Mouse (Mus musculus): ENCODE measurements around the gene Kcnip3. TPM values are rescaled to one million over a fixed set of nuclear protein-coding genes. Genes with fewer than 3 reads are reported as not detected.

Kcnip3 gene
- polyA plus RNA-seq, 1 experiment from 2014 or later = 2.2 TPM

DNA sequence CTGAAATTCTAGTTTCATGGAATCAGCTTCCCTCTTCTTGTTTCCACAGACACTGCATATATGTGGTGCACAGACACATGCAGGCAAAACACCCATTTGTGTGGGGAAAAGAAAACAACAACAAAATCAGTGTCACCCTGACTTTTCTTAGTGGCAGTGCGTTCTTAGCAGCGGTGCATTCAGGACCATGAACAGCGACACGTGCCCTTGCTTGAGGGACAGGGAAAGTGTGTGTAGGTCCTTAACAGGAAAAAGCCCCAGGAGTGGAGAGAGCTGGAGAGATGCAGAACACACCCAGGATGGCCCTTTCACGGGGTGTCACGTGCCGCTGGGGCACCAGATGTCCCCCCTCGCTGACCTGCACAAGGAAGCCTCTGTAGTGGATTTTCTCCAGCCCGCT lies 10.5 kb upstream of the Kcnip3 start:
- Histone ChIP-seq H3K9me3 (no peaks in the 10 kb centered on the region), H3K27ac (no peak overlapping the region), H3K36me3 (no peaks in the 10 kb centered on the region), H3K4me3 (no peak overlapping the region), H3K9ac (no peak overlapping the region), H3K4me2 (replicated peaks) (no peak overlapping the region), H3K27me3 (0 out of 2 replicates have a peak, but pooled peaks cover 6% of the 10 kb centered on the region), H3K4me1 (no peaks in the 10 kb centered on the region)
- WGBS = 12% methylated on average over 9 of the region's 9 CpGs
- ATAC-seq (ENCODE audit: insufficient number of reproducible peaks, insufficient read depth, low FRiP score, low TSS enrichment) = no peak

- Histone ChIP-seq H3K9ac (no peak overlapping the region), H3K4me2 (replicated peaks) (no peak overlapping the region), H3K36me3 (no peaks in the 10 kb centered on the region), H3K4me3 (no peak overlapping the region), H3K27me3 (0 out of 2 replicates have a peak, but pooled peaks cover under 1% of the 10 kb centered on the region), H3K9me3 (no peaks in the 10 kb centered on the region), H3K27ac (no peak overlapping the region), H3K4me1 (no peaks in the 10 kb centered on the region)
- 94% methylated on average over 2 of the region's 2 CpGs for WGBS
- ATAC-seq (ENCODE audit: insufficient number of reproducible peaks, insufficient read depth, low FRiP score, low TSS enrichment) = no peak
Measured at GRCm38 (mm10) chr2:127531592-127531991, 9.7 kb upstream of the Kcnip3 start.

DNA sequence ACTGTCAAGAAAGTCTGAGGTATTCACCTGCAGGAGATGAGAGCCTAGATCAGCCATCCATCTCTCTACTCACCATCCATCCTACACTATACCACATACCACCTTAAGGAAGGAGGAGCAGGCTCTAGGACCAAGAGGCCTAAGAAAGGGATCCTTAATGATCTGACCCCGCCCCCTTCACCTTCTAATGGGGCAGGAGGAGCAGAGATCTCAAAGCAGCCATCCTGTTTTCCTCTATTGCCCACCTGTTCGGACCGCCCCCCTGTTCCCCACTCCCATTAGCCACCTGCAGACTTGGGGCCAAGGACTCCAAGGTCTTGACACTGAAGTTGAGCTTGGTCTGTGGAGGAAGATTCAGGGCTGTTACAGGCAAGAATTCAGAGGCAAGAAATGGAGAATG lies 8.5 kb upstream of the Kcnip3 start:
- H3K27ac ChIP-seq = no peak overlapping the region
- no peaks in the 10 kb centered on the region for H3K36me3 ChIP-seq
- H3K4me3 ChIP-seq = no peak overlapping the region
- no peaks in the 10 kb centered on the region for H3K9me3 ChIP-seq
- H3K27me3 ChIP-seq = no peaks in the 10 kb centered on the region
- WGBS = 72% methylated on average over 3 of the region's 3 CpGs
- H3K4me1 ChIP-seq = no peaks in the 10 kb centered on the region
- H3K4me2 ChIP-seq (replicated peaks) = no peak overlapping the region
- no peak for ATAC-seq (ENCODE audit: insufficient number of reproducible peaks, insufficient read depth, low FRiP score, low TSS enrichment)
- no peak overlapping the region for H3K9ac ChIP-seq

GRCm38 (mm10) chr2:127525004-127525775 lies 3.3 kb upstream of the Kcnip3 start:
- H3K4me3 ChIP-seq = no peak overlapping the region
- no peak overlapping the region for H3K9ac ChIP-seq
- no peaks in the 10 kb centered on the region for H3K36me3 ChIP-seq
- H3K9me3 ChIP-seq = no peaks in the 10 kb centered on the region
- H3K4me2 ChIP-seq (replicated peaks) = no peak overlapping the region
- H3K27ac ChIP-seq = no peak overlapping the region
- peaks cover 15% of the 10 kb centered on the region; the same call in 1 of the 2 replicates for H3K4me1 ChIP-seq
- 88% methylated on average over 3 of the region's 3 CpGs for WGBS
- H3K27me3 ChIP-seq = no peaks in the 10 kb centered on the region
- ATAC-seq (ENCODE audit: insufficient number of reproducible peaks, insufficient read depth, low FRiP score, low TSS enrichment) = no peak

- Histone ChIP-seq H3K4me3 (no peak overlapping the region), H3K27me3 (no peaks in the 10 kb centered on the region), H3K4me2 (replicated peaks) (no peak overlapping the region), H3K9me3 (no peaks in the 10 kb centered on the region), H3K27ac (no peak overlapping the region), H3K36me3 (no peaks in the 10 kb centered on the region), H3K4me1 (peaks cover 15% of the 10 kb centered on the region; the same call in 1 of the 2 replicates), H3K9ac (no peak overlapping the region)
- no peak for ATAC-seq (ENCODE audit: insufficient number of reproducible peaks, insufficient read depth, low FRiP score, low TSS enrichment)
- 61% methylated on average over 7 of the region's 7 CpGs for WGBS
Measured at GRCm38 (mm10) chr2:127523950-127524729, 2.2 kb upstream of the Kcnip3 start.

DNA sequence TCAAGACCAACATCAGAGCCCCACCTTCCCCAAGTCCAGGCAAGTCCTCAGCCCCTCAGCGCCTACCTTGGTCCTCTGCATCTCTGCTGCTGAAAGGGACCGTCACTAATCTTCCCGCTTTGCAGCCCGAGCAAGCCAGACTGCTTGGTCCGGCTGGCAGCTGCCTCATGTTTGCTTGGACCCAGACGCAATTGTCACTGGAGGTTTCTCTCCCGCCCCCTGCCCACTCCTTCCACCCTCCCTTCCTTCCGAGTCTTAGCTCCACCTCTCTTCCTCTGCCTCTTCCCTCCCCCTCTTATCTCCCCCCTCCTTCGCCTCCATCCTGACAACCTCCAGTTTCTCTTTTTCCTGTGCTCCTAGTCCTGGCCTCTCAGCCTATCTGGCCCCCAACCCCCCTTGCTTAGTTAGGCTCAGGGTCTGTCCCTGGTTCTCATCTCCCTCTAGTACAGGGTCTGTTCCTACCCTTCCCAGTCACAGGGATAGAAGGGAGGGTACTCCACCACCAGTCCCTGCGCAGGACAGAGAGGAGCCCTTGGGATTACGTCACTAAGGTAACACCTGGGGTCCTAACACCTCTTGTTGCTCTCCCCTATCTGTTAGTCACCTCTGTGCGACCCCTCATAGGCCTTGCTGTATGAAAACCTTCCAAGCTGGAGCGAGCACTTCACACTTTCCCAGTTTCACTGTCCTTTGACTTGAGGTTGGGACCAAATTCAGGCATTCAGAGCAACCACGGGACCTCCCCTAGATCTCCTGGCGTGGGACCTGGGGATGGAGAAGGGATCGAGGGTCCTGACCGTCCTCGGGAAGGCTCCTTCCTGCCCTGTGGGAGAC lies 505 bp downstream of the Kcnip3 start:
- H3K9ac ChIP-seq = peak overlapping the region; percentile 29
- 2% methylated on average over 18 of the region's 18 CpGs for WGBS
- no peaks in the 10 kb centered on the region for H3K36me3 ChIP-seq
- 0 out of 2 replicates have a peak overlapping the region, but pooled peaks have one; percentile 27 for H3K27ac ChIP-seq
- no peaks in the 10 kb centered on the region for H3K27me3 ChIP-seq
- peak overlapping the region; percentile 50 for H3K4me2 ChIP-seq (replicated peaks)
- peak overlapping the region; percentile 26 for H3K4me3 ChIP-seq
- H3K9me3 ChIP-seq = no peaks in the 10 kb centered on the region
- ATAC-seq (ENCODE audit: insufficient number of reproducible peaks, insufficient read depth, low FRiP score, low TSS enrichment) = peak; percentile 63
- peaks cover 15% of the 10 kb centered on the region; the same call in 1 of the 2 replicates for H3K4me1 ChIP-seq

DNA sequence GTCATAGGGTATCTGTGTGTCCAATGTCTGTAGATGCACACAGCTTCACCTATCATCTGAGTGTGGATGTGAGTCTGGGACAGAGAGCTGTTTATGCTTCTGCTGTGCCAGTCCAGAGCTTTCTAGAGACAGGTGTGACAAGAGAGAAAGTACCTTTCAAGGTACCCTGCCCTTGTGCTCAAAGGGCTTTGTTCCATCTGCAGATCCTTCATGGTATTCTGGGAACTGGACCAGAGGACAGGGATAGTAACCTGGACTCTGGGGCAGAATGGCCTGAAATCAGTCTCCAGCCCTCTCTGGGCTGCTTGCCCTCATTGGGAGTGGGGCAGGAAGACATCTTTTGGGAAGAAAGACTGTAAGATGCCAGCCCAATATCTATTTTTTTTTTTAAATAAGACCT lies 1.8 kb downstream of the Kcnip3 start:
- no peaks in the 10 kb centered on the region for H3K36me3 ChIP-seq
- H3K4me2 ChIP-seq (replicated peaks) = no peak overlapping the region
- H3K4me3 ChIP-seq = no peak overlapping the region
- H3K27me3 ChIP-seq = no peaks in the 10 kb centered on the region
- no peak overlapping the region for H3K27ac ChIP-seq
- no peak for ATAC-seq (ENCODE audit: insufficient number of reproducible peaks, insufficient read depth, low FRiP score, low TSS enrichment)
- H3K4me1 ChIP-seq = peaks cover 15% of the 10 kb centered on the region; the same call in 1 of the 2 replicates
- no peaks in the 10 kb centered on the region for H3K9me3 ChIP-seq
- no peak overlapping the region for H3K9ac ChIP-seq

GRCm38 (mm10) chr2:127519308-127519707 lies 2.6 kb downstream of the Kcnip3 start:
- Histone ChIP-seq H3K4me2 (replicated peaks) (no peak overlapping the region), H3K27ac (no peak overlapping the region), H3K4me1 (peaks cover 15% of the 10 kb centered on the region; the same call in 1 of the 2 replicates), H3K9me3 (no peaks in the 10 kb centered on the region), H3K36me3 (no peaks in the 10 kb centered on the region), H3K4me3 (no peak overlapping the region), H3K27me3 (no peaks in the 10 kb centered on the region), H3K9ac (no peak overlapping the region)
- whole genome bisulfite sequencing = 79% methylated on average over 5 of the region's 5 CpGs
- ATAC-seq (ENCODE audit: insufficient number of reproducible peaks, insufficient read depth, low FRiP score, low TSS enrichment) = no peak

- peaks cover 15% of the 10 kb centered on the region; the same call in 1 of the 2 replicates for H3K4me1 ChIP-seq
- no peak overlapping the region for H3K9ac ChIP-seq
- WGBS = 86% methylated on average over 3 of the region's 3 CpGs
- H3K27ac ChIP-seq = no peak overlapping the region
- no peak for ATAC-seq (ENCODE audit: insufficient number of reproducible peaks, insufficient read depth, low FRiP score, low TSS enrichment)
- H3K9me3 ChIP-seq = no peaks in the 10 kb centered on the region
- H3K27me3 ChIP-seq = no peaks in the 10 kb centered on the region
- H3K36me3 ChIP-seq = no peaks in the 10 kb centered on the region
- H3K4me3 ChIP-seq = no peak overlapping the region
- no peak overlapping the region for H3K4me2 ChIP-seq (replicated peaks)
Measured at GRCm38 (mm10) chr2:127518831-127519230, 3.1 kb downstream of the Kcnip3 start.

- ATAC-seq (ENCODE audit: insufficient number of reproducible peaks, insufficient read depth, low FRiP score, low TSS enrichment) = no peak
- Histone ChIP-seq H3K4me1 (peaks cover 15% of the 10 kb centered on the region; the same call in 1 of the 2 replicates), H3K4me3 (no peak overlapping the region), H3K27me3 (no peaks in the 10 kb centered on the region), H3K9me3 (no peaks in the 10 kb centered on the region), H3K4me2 (replicated peaks) (no peak overlapping the region), H3K36me3 (no peaks in the 10 kb centered on the region), H3K27ac (no peak overlapping the region), H3K9ac (no peak overlapping the region)
- WGBS = 35% methylated on average over 3 of the region's 3 CpGs
Measured at GRCm38 (mm10) chr2:127518273-127518672, 3.6 kb downstream of the Kcnip3 start.

- H3K4me1 ChIP-seq = peaks cover 14% of the 10 kb centered on the region; the same call in 1 of the 2 replicates
- H3K9ac ChIP-seq = no peak overlapping the region
- no peaks in the 10 kb centered on the region for H3K9me3 ChIP-seq
- H3K4me2 ChIP-seq (replicated peaks) = no peak overlapping the region
- H3K27ac ChIP-seq = no peak overlapping the region
- ATAC-seq (ENCODE audit: insufficient number of reproducible peaks, insufficient read depth, low FRiP score, low TSS enrichment) = no peak
- H3K27me3 ChIP-seq = no peaks in the 10 kb centered on the region
- no peaks in the 10 kb centered on the region for H3K36me3 ChIP-seq
- no peak overlapping the region for H3K4me3 ChIP-seq
- 74% methylated on average over 8 of the region's 8 CpGs for WGBS
Measured at GRCm38 (mm10) chr2:127517081-127517480, 4.8 kb downstream of the Kcnip3 start.

Data from embryonic facial prominence, embryonic 12.5 days (tissue).